ENCODE assay signal across 8 mouse cellular contexts in genomic region chr14:55884166-55884565, GRCm38 (mm10). TPM values are rescaled to one million over a fixed set of nuclear protein-coding genes. Genes with fewer than 3 reads are reported as not detected.
A peak's percentile ranks its signal among the peaks of the same experiment; 100 is the strongest.
DNase-seq lines count a peak whose midpoint lies in the region; ATAC-seq and TF ChIP-seq lines count a peak whose summit lies in the region.

Gene Cbln3 (minus strand): TSS chr14:55884392.

- intact Hi-C loops in heart, postnatal 14 days (cut with DNase I) = no loop called here

- H3K4me1 ChIP-seq in G1E (ENCODE audit: insufficient read depth, low read depth, low read length) = peaks cover 73% of the 10 kb centered on the region
- H3K4me1 ChIP-seq in embryonic fibroblast, embryonic 13.5 days (ENCODE audit: control insufficient read depth, insufficient read depth, low read length) = peaks cover 3% of the 10 kb centered on the region; the same call in 1 of the 2 replicates
- H3K4me1 ChIP-seq in midbrain, embryonic 10.5 days = peaks cover 35% of the 10 kb centered on the region

- no peak for TF ChIP-seq POLR2A in embryonic fibroblast, embryonic 13.5 days (IDR thresholded peaks at IDR 0.05; ENCODE audit: low read depth, low read length)

- TF ChIP-seq CTCF in G1E (IDR thresholded peaks at IDR 0.05; ENCODE audit: low read depth, low read length) = no peak
- TF ChIP-seq CTCF in embryonic fibroblast, embryonic 13.5 days (IDR thresholded peaks at IDR 0.05; ENCODE audit: borderline replicate concordance, insufficient read depth, low read length) = no peak

- no peaks in the 10 kb centered on the region for H3K9me3 ChIP-seq in G1E (replicated peaks)
- H3K9me3 ChIP-seq in midbrain, embryonic 10.5 days (replicated peaks) = no peaks in the 10 kb centered on the region

- peaks cover 36% of the 10 kb centered on the region for H3K36me3 ChIP-seq in G1E (replicated peaks)
- H3K36me3 ChIP-seq in midbrain, embryonic 10.5 days = peaks cover 29% of the 10 kb centered on the region

- H3K27me3 ChIP-seq in G1E (ENCODE audit: insufficient read depth, low read length) = peaks cover 2% of the 10 kb centered on the region; the same call in 1 of the 2 replicates
- 0 out of 2 replicates have a peak, but pooled peaks cover 4% of the 10 kb centered on the region for H3K27me3 ChIP-seq in midbrain, embryonic 10.5 days (ENCODE audit: low read depth, poor library complexity, severe bottlenecking)

- peak within 1 kb of the TSS; percentile 75 for H3K4me3 ChIP-seq in G1E (ENCODE audit: low read depth, low read length)
- peak within 1 kb of the TSS; percentile 97 for H3K4me3 ChIP-seq in embryonic fibroblast, embryonic 13.5 days (ENCODE audit: insufficient read depth, low read length)
- peak within 1 kb of the TSS; percentile 82 for H3K4me3 ChIP-seq in midbrain, embryonic 10.5 days

- H3K27ac ChIP-seq in embryonic fibroblast, embryonic 13.5 days (ENCODE audit: insufficient read depth, low read length) = peak within 1 kb of the TSS; percentile 77
- H3K27ac ChIP-seq in midbrain, embryonic 10.5 days (replicated peaks) = peak within 1 kb of the TSS; percentile 94

- 25% methylated on average over 4 of the region's 4 CpGs for WGBS in large intestine, adult 2 months
- 37% methylated on average over 4 of the region's 4 CpGs for WGBS in midbrain, embryonic 10.5 days

- ATAC-seq in G1E (ENCODE audit: extremely low read depth, insufficient number of reproducible peaks, low FRiP score, poor library complexity, severe bottlenecking) = no peak
- ATAC-seq in frontal cortex, adult (ENCODE audit: low TSS enrichment) = no peak

- peak; percentile 49 for DNase-seq in G1E (ENCODE audit: low spot score)
- peak; percentile 77 for DNase-seq in adrenal gland, adult 8-10 months
- DNase-seq in heart, postnatal 14 days = peak; percentile 80 to 81
- peak; percentile 35 for DNase-seq in large intestine, adult 2 months (ENCODE audit: low read depth, low spot score)
- DNase-seq in midbrain, embryonic 10.5 days (ENCODE audit: low spot score) = no peak
- no peak for DNase-seq in left cerebral cortex, adult 9 months (ENCODE audit: low spot score in 2 of 2)

RNA-seq across cellular contexts. Expression of gene Cbln3, which starts in this region (rescaled TPM):
- total RNA-seq in G1E (2014; fragmentation: Nextera tagmentation) (0.53 TPM in 1 of 2 replicates, not detected in the other), G1E (2017) (0.58 and 0.66 TPM in 2 replicates)
- 0.20 and 0.35 TPM in 2 replicates for polyA plus RNA-seq in G1E (2012)
- total RNA-seq in adrenal gland, adult 8-10 months (2022) = under 1 TPM in 3 of 4 experiments, not detected in 1; 0.05 to 0.22 (median 0.06) TPM
- 0.23 and 0.35 TPM in 2 replicates for polyA plus RNA-seq in embryonic fibroblast, embryonic 13.5 days (2011; ENCODE audit: insufficient read length, low read depth, missing spikeins)
- under 1 TPM; 0.10 TPM for total RNA-seq in heart, postnatal 14 days (2021)
- 0.47 and 0.84 TPM in 2 replicates for polyA plus RNA-seq in large intestine, adult 2 months (2012; rRNA removed)
- polyA plus RNA-seq in midbrain, embryonic 10.5 days (2016; fragmentation: Nextera tagmentation; extraction: Ambion mirVana) = 0.14 and 0.16 TPM in 2 replicates

Comparison
In these comparisons a context has a peak if more than half of its experiments do, and no peak if none do; other contexts are left out.
1. Peak in DNase-seq and H3K4me3 ChIP-seq in G1E; RNA of the gene not detected or under 1 TPM.
2. Peak in DNase-seq in adrenal gland, adult 8-10 months; RNA of the gene not detected or under 1 TPM.
3. Peak in DNase-seq in heart, postnatal 14 days; RNA of the gene not detected or under 1 TPM.
4. Peak in DNase-seq in large intestine, adult 2 months; RNA of the gene not detected or under 1 TPM.